Mouse (Mus musculus): ENCODE data around the gene Sh3kbp1. TPM values are rescaled to one million over a fixed set of nuclear protein-coding genes. Genes with fewer than 3 reads are reported as not detected.

The Sh3kbp1 gene
- total RNA-seq, 2 experiments from 2014 or later: 23.7 to 36.2 TPM

- DNase-seq: no peak
Observed at GRCm38 (mm10) chrX:159677585-159678319, 50.7 kb downstream of the Sh3kbp1 start.

GRCm38 (mm10) chrX:159678320-159678835, 51.3 kb downstream of the Sh3kbp1 start:
- DNase-seq: no peak

GRCm38 (mm10) chrX:159685521-159685920, 58.4 kb downstream of the Sh3kbp1 start:
- DNase-seq: no peak

- no peak for DNase-seq
Observed at GRCm38 (mm10) chrX:159686850-159687249, 59.8 kb downstream of the Sh3kbp1 start.

- DNase-seq: no peak
Observed at GRCm38 (mm10) chrX:159688698-159689097, 61.6 kb downstream of the Sh3kbp1 start.

GRCm38 (mm10) chrX:159689785-159690416, 62.8 kb downstream of the Sh3kbp1 start:
- DNase-seq: no peak

GRCm38 (mm10) chrX:159693126-159693525, 66.1 kb downstream of the Sh3kbp1 start:
- DNase-seq: no peak

GRCm38 (mm10) chrX:159696545-159696944, 69.5 kb downstream of the Sh3kbp1 start:
- DNase-seq: no peak

- no peak for DNase-seq
Observed at GRCm38 (mm10) chrX:159697030-159697454, 70.0 kb downstream of the Sh3kbp1 start.

GRCm38 (mm10) chrX:159702850-159703249, 75.8 kb downstream of the Sh3kbp1 start:
- DNase-seq: no peak

- DNase-seq: no peak
Observed at GRCm38 (mm10) chrX:159704381-159705004, 77.4 kb downstream of the Sh3kbp1 start.

- DNase-seq: no peak
Observed at GRCm38 (mm10) chrX:159705412-159705811, 78.3 kb downstream of the Sh3kbp1 start.

- DNase-seq: no peak
Observed at GRCm38 (mm10) chrX:159708076-159708830, 81.2 kb downstream of the Sh3kbp1 start.

GRCm38 (mm10) chrX:159709296-159709695, 82.2 kb downstream of the Sh3kbp1 start:
- DNase-seq: no peak

GRCm38 (mm10) chrX:159711070-159712029, 84.3 kb downstream of the Sh3kbp1 start:
- DNase-seq: no peak

- no peak for DNase-seq
Observed at GRCm38 (mm10) chrX:159713191-159713590, 86.1 kb downstream of the Sh3kbp1 start.

GRCm38 (mm10) chrX:159721390-159721789, 94.3 kb downstream of the Sh3kbp1 start:
- DNase-seq: no peak

GRCm38 (mm10) chrX:159731421-159731820, 104.3 kb downstream of the Sh3kbp1 start:
- no peak for DNase-seq

GRCm38 (mm10) chrX:159732845-159733244, 105.8 kb downstream of the Sh3kbp1 start:
- no peak for DNase-seq

- no peak for DNase-seq
Observed at GRCm38 (mm10) chrX:159733948-159734347, 106.9 kb downstream of the Sh3kbp1 start.

- no peak for DNase-seq
Observed at GRCm38 (mm10) chrX:159735513-159736099, 108.5 kb downstream of the Sh3kbp1 start.

Measured in gastrocnemius, postnatal 25 days (tissue).